Mouse (Mus musculus) left cerebral cortex, postnatal 25 days (tissue): ENCODE data around the gene Plpp4. TPM values are rescaled to one million over a fixed set of nuclear protein-coding genes. Genes with fewer than 3 reads are reported as not detected.

ENCODE experiments used
- DNase-seq, 2 experiments: peaks; one replicate each; pipeline ENCODE4 v3.0.0; 2022; ENCODE audit warnings: low spot score in 2 of 2, mixed read lengths in 1 of 2
- intact Hi-C: fragments of 180-260 bp; cut with DNase I; formaldehyde crosslinking; loops from one replicate; pipeline ENCODE4 v1.15.1; 2025
- total RNA-seq, 2 experiments: library from RNA; stranded (reverse); gene quantifications; 2 replicates each; pipeline ENCODE4 v1.2.3; 2021

Plpp4 gene
- total RNA-seq, 2 experiments from 2014 or later: 11.4 to 12.4 TPM

GRCm38 (mm10) chr7:129425554-129425953 is 168.7 kb downstream of the Plpp4 start:
- intact Hi-C loops: no loop called here
- DNase-seq: no peak

GRCm38 (mm10) chr7:129428794-129429193 is 172.0 kb downstream of the Plpp4 start:
- DNase-seq: no peak
- intact Hi-C loops: no loop called here

GRCm38 (mm10) chr7:129429903-129430302 is 173.1 kb downstream of the Plpp4 start:
- DNase-seq: no peak
- intact Hi-C loops: no loop called here
